ENCODE assay signal across 18 mouse cellular contexts in genomic region chr5:93042031-93042430, GRCm38 (mm10). TPM values are rescaled to one million over a fixed set of nuclear protein-coding genes. Genes with fewer than 3 reads are reported as not detected.
DNase-seq lines count a peak whose midpoint lies in the region; ATAC-seq and TF ChIP-seq lines count a peak whose summit lies in the region.
"Had no signal": no experiment of that assay in that cellular context is flagged by ENCODE, and none has a peak within 500 bp of the region (broad histone marks: within the 10 kb centered on the region; RNA-seq: fewer than 3 reads in every experiment).

No protein-coding gene starts in this region.

- WGBS in forebrain, postnatal 0 days = 50% methylated on average over 4 of the region's 4 CpGs
- 69% methylated on average over 4 of the region's 4 CpGs for WGBS in forebrain, embryonic 14.5 days
- 29% methylated on average over 4 of the region's 4 CpGs for WGBS in kidney, adult 2 months
- 73% methylated on average over 4 of the region's 4 CpGs for WGBS in midbrain, postnatal 0 days
- WGBS in midbrain, embryonic 11.5 days = 81% methylated on average over 4 of the region's 4 CpGs

- ATAC-seq in forebrain, postnatal 0 days = peak; percentile 28; the same call in 1 of the 2 replicates
- no peak for ATAC-seq in forebrain, embryonic 14.5 days
- no peak for ATAC-seq in midbrain, postnatal 0 days (ENCODE audit: low FRiP score)
- no peak for ATAC-seq in midbrain, embryonic 11.5 days (ENCODE audit: low FRiP score)
- ATAC-seq: forebrain, embryonic 15.5 days; midbrain, embryonic 13.5 days had no signal

- no peak for TF ChIP-seq CTCF in forebrain, postnatal 0 days (IDR thresholded peaks at IDR 0.05; ENCODE audit: low read depth)
- TF ChIP-seq CTCF in kidney, adult 2 months (conservative IDR thresholded peaks at IDR 0.05; ENCODE audit: insufficient read depth, insufficient read length, low read depth, low read length) = no peak
- no peak for TF ChIP-seq CTCF in midbrain, postnatal 0 days (IDR thresholded peaks at IDR 0.05)

- H3K27ac ChIP-seq in forebrain, postnatal 0 days (ENCODE audit: low read depth, low read length) = no peak overlapping the region
- H3K27ac ChIP-seq in forebrain, embryonic 14.5 days (ENCODE audit: low read depth, low read length) = no peak overlapping the region
- no peak overlapping the region for H3K27ac ChIP-seq in kidney, adult 2 months (ENCODE audit: insufficient read depth, low read depth, low read length)
- H3K27ac ChIP-seq in midbrain, postnatal 0 days (ENCODE audit: low read depth, low read length) = no peak overlapping the region
- H3K27ac ChIP-seq in midbrain, embryonic 11.5 days (ENCODE audit: low read depth, low read length) = no peak overlapping the region
- H3K27ac ChIP-seq: embryonic facial prominence, embryonic 15.5 days; forebrain, embryonic 15.5 days; limb, embryonic 13.5 days; midbrain, embryonic 13.5 days had no signal

- H3K27me3 ChIP-seq in forebrain, postnatal 0 days (ENCODE audit: insufficient read depth, low read length) = peaks cover 31% of the 10 kb centered on the region
- peaks cover 52% of the 10 kb centered on the region for H3K27me3 ChIP-seq in forebrain, embryonic 14.5 days (replicated peaks; ENCODE audit: control insufficient read depth, insufficient read depth, low read length)
- H3K27me3 ChIP-seq in kidney, adult 2 months (replicated peaks; ENCODE audit: control insufficient read depth, insufficient read depth, low read length) = no peaks in the 10 kb centered on the region
- peaks cover 47% of the 10 kb centered on the region for H3K27me3 ChIP-seq in midbrain, postnatal 0 days (ENCODE audit: insufficient read depth, low read length)
- peaks cover 51% of the 10 kb centered on the region for H3K27me3 ChIP-seq in midbrain, embryonic 11.5 days (ENCODE audit: control insufficient read depth, insufficient read depth, low read length)

- peaks cover 13% of the 10 kb centered on the region for H3K4me1 ChIP-seq in forebrain, postnatal 0 days (ENCODE audit: insufficient read depth)
- peaks cover 18% of the 10 kb centered on the region for H3K4me1 ChIP-seq in forebrain, embryonic 14.5 days (ENCODE audit: control insufficient read depth, insufficient read depth, low read length)
- peaks cover 28% of the 10 kb centered on the region for H3K4me1 ChIP-seq in kidney, adult 2 months (ENCODE audit: control insufficient read depth, insufficient read depth, low read length)
- H3K4me1 ChIP-seq in midbrain, postnatal 0 days (ENCODE audit: insufficient read depth, low read length) = peaks cover 5% of the 10 kb centered on the region
- peaks cover 13% of the 10 kb centered on the region for H3K4me1 ChIP-seq in midbrain, embryonic 11.5 days (ENCODE audit: control insufficient read depth, insufficient read depth, low read length)

- DNase-seq in forebrain, postnatal 0 days = peak; percentile 45
- DNase-seq in forebrain, embryonic 14.5 days (ENCODE audit: low spot score) = no peak
- DNase-seq in kidney, adult 2 months = peak; percentile 79
- DNase-seq in kidney, postnatal 4 days = no peak
- DNase-seq in midbrain, postnatal 0 days (ENCODE audit: low spot score) = peak; percentile 27
- no peak for DNase-seq in midbrain, embryonic 11.5 days (ENCODE audit: low spot score, missing footprints)
- DNase-seq in kidney, postnatal 36 days = peak; percentile 66 to 73
- no peak for DNase-seq in Muller cell, postnatal 12 days (ENCODE audit: inconsistent ontology term)
- DNase-seq: adrenal gland, postnatal 14 days; gastrocnemius, postnatal 10 days; heart, postnatal 36 days; lung, postnatal 36 days; thymus, postnatal 4 days had no signal

- no peak overlapping the region for H3K9ac ChIP-seq in forebrain, postnatal 0 days
- no peak overlapping the region for H3K9ac ChIP-seq in forebrain, embryonic 14.5 days (ENCODE audit: low read length)
- no peak overlapping the region for H3K9ac ChIP-seq in midbrain, postnatal 0 days (replicated peaks; ENCODE audit: low read length, poor library complexity, severe bottlenecking)
- no peak overlapping the region for H3K9ac ChIP-seq in midbrain, embryonic 11.5 days (ENCODE audit: low read length)
- H3K9ac ChIP-seq: embryonic facial prominence, embryonic 15.5 days; forebrain, embryonic 15.5 days; limb, embryonic 13.5 days; midbrain, embryonic 13.5 days had no signal

- H3K36me3 ChIP-seq in forebrain, postnatal 0 days (ENCODE audit: insufficient read depth) = no peaks in the 10 kb centered on the region
- no peaks in the 10 kb centered on the region for H3K36me3 ChIP-seq in forebrain, embryonic 14.5 days (ENCODE audit: control insufficient read depth, insufficient read depth, low read length)
- no peaks in the 10 kb centered on the region for H3K36me3 ChIP-seq in kidney, adult 2 months (ENCODE audit: control insufficient read depth, insufficient read depth, low read length)
- no peaks in the 10 kb centered on the region for H3K36me3 ChIP-seq in midbrain, postnatal 0 days (ENCODE audit: insufficient read depth, low read length)
- H3K36me3 ChIP-seq in midbrain, embryonic 11.5 days (ENCODE audit: control insufficient read depth, insufficient read depth, low read length) = no peaks in the 10 kb centered on the region
- H3K36me3 ChIP-seq: embryonic facial prominence, embryonic 15.5 days; forebrain, embryonic 15.5 days; G1E; limb, embryonic 13.5 days; midbrain, embryonic 13.5 days had no signal

- TF ChIP-seq POLR2A in kidney, adult 2 months (IDR thresholded peaks at IDR 0.05; ENCODE audit: low read depth, low read length) = no peak

- no peak overlapping the region for H3K4me3 ChIP-seq in forebrain, postnatal 0 days (ENCODE audit: low read depth, low read length)
- no peak overlapping the region for H3K4me3 ChIP-seq in forebrain, embryonic 14.5 days (ENCODE audit: low read depth, low read length)
- H3K4me3 ChIP-seq in kidney, adult 2 months (ENCODE audit: insufficient read depth, low read depth, low read length) = 0 out of 2 replicates have a peak overlapping the region, but pooled peaks have one; percentile 7
- no peak overlapping the region for H3K4me3 ChIP-seq in midbrain, postnatal 0 days (ENCODE audit: low read depth, low read length)
- no peak overlapping the region for H3K4me3 ChIP-seq in midbrain, embryonic 11.5 days (ENCODE audit: low read depth, low read length)
- H3K4me3 ChIP-seq: embryonic facial prominence, embryonic 15.5 days; forebrain, embryonic 15.5 days; limb, embryonic 13.5 days; midbrain, embryonic 13.5 days had no signal

- no peaks in the 10 kb centered on the region for H3K9me3 ChIP-seq in forebrain, postnatal 0 days (ENCODE audit: low read length)
- H3K9me3 ChIP-seq in forebrain, embryonic 14.5 days (replicated peaks; ENCODE audit: control insufficient read depth, low read length) = no peaks in the 10 kb centered on the region
- H3K9me3 ChIP-seq in midbrain, postnatal 0 days (ENCODE audit: low read length) = no peaks in the 10 kb centered on the region
- H3K9me3 ChIP-seq in midbrain, embryonic 11.5 days (ENCODE audit: control insufficient read depth, low read length) = no peaks in the 10 kb centered on the region
- H3K9me3 ChIP-seq: embryonic facial prominence, embryonic 15.5 days; forebrain, embryonic 15.5 days; limb, embryonic 13.5 days; midbrain, embryonic 13.5 days had no signal

- no peak overlapping the region for H3K4me2 ChIP-seq in forebrain, postnatal 0 days (ENCODE audit: low read depth)
- H3K4me2 ChIP-seq in forebrain, embryonic 14.5 days (ENCODE audit: low read length) = no peak overlapping the region
- H3K4me2 ChIP-seq in midbrain, postnatal 0 days (ENCODE audit: low read depth, low read length, poor library complexity, severe bottlenecking) = no peak overlapping the region
- no peak overlapping the region for H3K4me2 ChIP-seq in midbrain, embryonic 11.5 days
- H3K4me2 ChIP-seq: embryonic facial prominence, embryonic 15.5 days; forebrain, embryonic 15.5 days; limb, embryonic 13.5 days; midbrain, embryonic 13.5 days had no signal

RNA-seq across cellular contexts. Expression of gene Sowahb, which starts 2.8 kb away (rescaled TPM):
- total RNA-seq in forebrain, postnatal 0 days (2014; rRNA removed) = 0.10 and 0.46 TPM in 2 replicates
- polyA plus RNA-seq in forebrain, postnatal 0 days (2015; fragmentation: Nextera tagmentation; extraction: Ambion mirVana) = 0.10 and 0.12 TPM in 2 replicates
- 0.05 TPM in 1 of 2 replicates, not detected in the other for polyA plus RNA-seq in forebrain, embryonic 14.5 days (2014; fragmentation: Nextera tagmentation; extraction: Ambion mirVana)
- 7.8 and 10.1 TPM in 2 replicates for polyA plus RNA-seq in kidney, adult 2 months (2012; rRNA removed)
- 0.14 and 0.16 TPM in 2 replicates for total RNA-seq in midbrain, postnatal 0 days (2014; rRNA removed)
- 0.06 TPM in 1 of 2 replicates, not detected in the other for polyA plus RNA-seq in midbrain, postnatal 0 days (2015; fragmentation: Nextera tagmentation; extraction: Ambion mirVana)
- 0.03 and 0.21 TPM in 2 replicates for polyA plus RNA-seq in midbrain, embryonic 11.5 days (2014; fragmentation: Nextera tagmentation; extraction: Ambion mirVana)
- polyA plus RNA-seq: G1E; midbrain, embryonic 13.5 days had no signal

RNA-seq across cellular contexts. Expression of gene Sept11, which starts 51.2 kb away (rescaled TPM):
- total RNA-seq in forebrain, postnatal 0 days (2014; rRNA removed) = 87.2 and 104 TPM in 2 replicates
- 85.9 and 104 TPM in 2 replicates for polyA plus RNA-seq in forebrain, postnatal 0 days (2015; fragmentation: Nextera tagmentation; extraction: Ambion mirVana)
- polyA plus RNA-seq in forebrain, embryonic 14.5 days (2014; fragmentation: Nextera tagmentation; extraction: Ambion mirVana) = 149 and 167 TPM in 2 replicates
- polyA plus RNA-seq in kidney, adult 2 months (2012; rRNA removed) = 46.0 and 50.7 TPM in 2 replicates
- total RNA-seq in midbrain, postnatal 0 days (2014; rRNA removed) = 95.9 and 100 TPM in 2 replicates
- polyA plus RNA-seq in midbrain, postnatal 0 days (2015; fragmentation: Nextera tagmentation; extraction: Ambion mirVana) = 87.7 and 96.0 TPM in 2 replicates
- polyA plus RNA-seq in midbrain, embryonic 11.5 days (2014; fragmentation: Nextera tagmentation; extraction: Ambion mirVana) = 251 and 269 TPM in 2 replicates

Comparison
In these comparisons a context has a peak if more than half of its experiments do, and no peak if none do; other contexts are left out.
1. DNase-seq: peak in forebrain, postnatal 0 days (single experiment), kidney, adult 2 months (single experiment), midbrain, postnatal 0 days (single experiment) and kidney, postnatal 36 days (2 of 2); none in forebrain, embryonic 14.5 days (single experiment), kidney, postnatal 4 days (0 of 2), midbrain, embryonic 11.5 days (single experiment) and Muller cell, postnatal 12 days (single experiment).